Mouse (Mus musculus) limb, embryonic 12.5 days (tissue): ENCODE measurements around the gene Pde4d. TPM values are rescaled to one million over a fixed set of nuclear protein-coding genes. Genes with fewer than 3 reads are reported as not detected.
A peak's percentile ranks its signal among the peaks of the same experiment; 100 is the strongest.

Source experiments
- ATAC-seq: fragments of 200-750 bp; cut with Nextera tagmentation; 2 replicates; pipeline ENCODE4 v1.8.0; 2017; ENCODE audit warnings: low read depth, moderate TSS enrichment; ENCODE audit not compliant: insufficient number of reproducible peaks, insufficient read depth, low FRiP score, low TSS enrichment
- H3K27ac ChIP-seq: fragments of 300-500 bp; sonication (generic); 2 replicates; pipeline ENCODE4 v1.5.1; 2016; ENCODE audit warnings: mild to moderate bottlenecking, moderate library complexity
- H3K27me3 ChIP-seq: fragments of 300-500 bp; sonication (generic); 2 replicates; pipeline ENCODE4 v1.6.1; 2016; ENCODE audit warnings: mild to moderate bottlenecking, moderate library complexity
- H3K36me3 ChIP-seq: fragments of 300-500 bp; sonication (generic); 2 replicates; pipeline ENCODE4 v1.6.1; 2016; ENCODE audit warnings: mild to moderate bottlenecking, moderate library complexity
- H3K4me1 ChIP-seq: fragments of 300-500 bp; sonication (generic); replicated peaks from 2 replicates; pipeline ENCODE4 v1.6.1; 2016
- H3K4me2 ChIP-seq: fragments of 300-500 bp; sonication (generic); 2 replicates; pipeline ENCODE4 v1.6.1; 2016; ENCODE audit warnings: mild to moderate bottlenecking, moderate library complexity
- H3K4me3 ChIP-seq: fragments of 300-500 bp; sonication (generic); replicated peaks from 2 replicates; pipeline ENCODE4 v1.5.1; 2016; ENCODE audit warnings: mild to moderate bottlenecking
- H3K9ac ChIP-seq: fragments of 300-500 bp; sonication (generic); replicated peaks from 2 replicates; pipeline ENCODE4 v1.6.1; 2016; ENCODE audit warnings: mild to moderate bottlenecking, moderate library complexity
- H3K9me3 ChIP-seq: fragments of 300-500 bp; sonication (generic); 2 replicates; pipeline ENCODE4 v1.6.1; 2016; ENCODE audit warnings: mild to moderate bottlenecking, moderate library complexity
- WGBS: fragments of 180-500 bp; shearing (Covaris S2); methylation state at CpG from one replicate; pipeline ENCODE4 v1.1.7; 2016; 5-methylcytosine and 5-hydroxymethylcytosine counted together
- polyA plus RNA-seq: library from polyadenylated mRNA; unstranded; fragments of >200 nt; fragmentation: Nextera tagmentation; extraction: Ambion mirVana; gene quantifications from 2 replicates; pipeline ENCODE4 v1.2.1, GENCODE M21; 2016

Pde4d gene
- polyA plus RNA-seq, 1 experiment from 2014 or later: 23.7 TPM

GRCm38 (mm10) chr13:109837453-109837852, 1387.7 kb downstream of the Pde4d start:
- H3K36me3 ChIP-seq: no peaks in the 10 kb centered on the region
- peak overlapping the region; percentile 21; the same call in 1 of the 2 replicates for H3K4me2 ChIP-seq
- H3K9ac ChIP-seq: no peak overlapping the region
- WGBS: 41% methylated on average over 11 of the region's 11 CpGs
- 0 out of 2 replicates have a peak, but pooled peaks cover 7% of the 10 kb centered on the region for H3K4me1 ChIP-seq
- no peak overlapping the region for H3K4me3 ChIP-seq
- ATAC-seq: no peak
- no peaks in the 10 kb centered on the region for H3K27me3 ChIP-seq
- H3K27ac ChIP-seq: no peak overlapping the region
- H3K9me3 ChIP-seq: no peaks in the 10 kb centered on the region

GRCm38 (mm10) chr13:109837921-109838320, 1388.2 kb downstream of the Pde4d start:
- H3K27me3 ChIP-seq: no peaks in the 10 kb centered on the region
- H3K4me2 ChIP-seq: peak overlapping the region; percentile 21; the same call in 1 of the 2 replicates
- H3K9me3 ChIP-seq: no peaks in the 10 kb centered on the region
- 83% methylated on average over 7 of the region's 7 CpGs for WGBS
- 0 out of 2 replicates have a peak, but pooled peaks cover 7% of the 10 kb centered on the region for H3K4me1 ChIP-seq
- no peak overlapping the region for H3K9ac ChIP-seq
- no peak overlapping the region for H3K27ac ChIP-seq
- no peak overlapping the region for H3K4me3 ChIP-seq
- ATAC-seq: no peak
- H3K36me3 ChIP-seq: no peaks in the 10 kb centered on the region

- no peaks in the 10 kb centered on the region for H3K36me3 ChIP-seq
- no peak for ATAC-seq
- no peaks in the 10 kb centered on the region for H3K27me3 ChIP-seq
- H3K4me3 ChIP-seq: no peak overlapping the region
- H3K4me2 ChIP-seq: no peak overlapping the region
- H3K9ac ChIP-seq: no peak overlapping the region
- no peaks in the 10 kb centered on the region for H3K9me3 ChIP-seq
- 0 out of 2 replicates have a peak, but pooled peaks cover 7% of the 10 kb centered on the region for H3K4me1 ChIP-seq
- 28% methylated on average over 2 of the region's 2 CpGs for WGBS
- H3K27ac ChIP-seq: no peak overlapping the region
Measured at GRCm38 (mm10) chr13:109840251-109840650, 1390.5 kb downstream of the Pde4d start.

GRCm38 (mm10) chr13:109841140-109841822, 1391.5 kb downstream of the Pde4d start:
- no peak for ATAC-seq
- H3K4me2 ChIP-seq: no peak overlapping the region
- H3K27me3 ChIP-seq: no peaks in the 10 kb centered on the region
- no peak overlapping the region for H3K27ac ChIP-seq
- 0 out of 2 replicates have a peak, but pooled peaks cover 7% of the 10 kb centered on the region for H3K4me1 ChIP-seq
- no peak overlapping the region for H3K4me3 ChIP-seq
- no peaks in the 10 kb centered on the region for H3K36me3 ChIP-seq
- WGBS: 85% methylated on average over 2 of the region's 2 CpGs
- H3K9ac ChIP-seq: no peak overlapping the region
- H3K9me3 ChIP-seq: no peaks in the 10 kb centered on the region

GRCm38 (mm10) chr13:109842982-109843381, 1393.2 kb downstream of the Pde4d start:
- H3K36me3 ChIP-seq: no peaks in the 10 kb centered on the region
- H3K9me3 ChIP-seq: no peaks in the 10 kb centered on the region
- no peak overlapping the region for H3K4me3 ChIP-seq
- H3K27me3 ChIP-seq: no peaks in the 10 kb centered on the region
- H3K27ac ChIP-seq: no peak overlapping the region
- H3K4me2 ChIP-seq: no peak overlapping the region
- ATAC-seq: no peak
- WGBS: 97% methylated on average over 2 of the region's 2 CpGs
- no peaks in the 10 kb centered on the region for H3K4me1 ChIP-seq
- no peak overlapping the region for H3K9ac ChIP-seq

GRCm38 (mm10) chr13:109844828-109845227, 1395.1 kb downstream of the Pde4d start:
- no peaks in the 10 kb centered on the region for H3K9me3 ChIP-seq
- H3K4me1 ChIP-seq: no peaks in the 10 kb centered on the region
- H3K27ac ChIP-seq: no peak overlapping the region
- no peak for ATAC-seq
- no peak overlapping the region for H3K9ac ChIP-seq
- no peaks in the 10 kb centered on the region for H3K36me3 ChIP-seq
- no peaks in the 10 kb centered on the region for H3K27me3 ChIP-seq
- H3K4me2 ChIP-seq: no peak overlapping the region
- 87% methylated on average over 6 of the region's 6 CpGs for WGBS
- H3K4me3 ChIP-seq: no peak overlapping the region

GRCm38 (mm10) chr13:109863826-109864225, 1414.1 kb downstream of the Pde4d start:
- Histone ChIP-seq H3K4me2 (no peak overlapping the region), H3K36me3 (no peaks in the 10 kb centered on the region), H3K9me3 (no peaks in the 10 kb centered on the region), H3K4me3 (no peak overlapping the region), H3K9ac (no peak overlapping the region), H3K4me1 (no peaks in the 10 kb centered on the region), H3K27me3 (no peaks in the 10 kb centered on the region), H3K27ac (no peak overlapping the region)
- no peak for ATAC-seq
- 51% methylated on average over 1 of the region's 1 CpGs for WGBS

GRCm38 (mm10) chr13:109864311-109864710, 1414.6 kb downstream of the Pde4d start:
- no peak overlapping the region for H3K27ac ChIP-seq
- ATAC-seq: no peak
- WGBS: 57% methylated on average over 6 of the region's 6 CpGs
- no peak overlapping the region for H3K9ac ChIP-seq
- H3K27me3 ChIP-seq: no peaks in the 10 kb centered on the region
- no peaks in the 10 kb centered on the region for H3K36me3 ChIP-seq
- no peaks in the 10 kb centered on the region for H3K9me3 ChIP-seq
- H3K4me1 ChIP-seq: no peaks in the 10 kb centered on the region
- H3K4me2 ChIP-seq: no peak overlapping the region
- H3K4me3 ChIP-seq: no peak overlapping the region

- ATAC-seq: no peak
- H3K36me3 ChIP-seq: no peaks in the 10 kb centered on the region
- no peak overlapping the region for H3K27ac ChIP-seq
- H3K4me3 ChIP-seq: no peak overlapping the region
- no peaks in the 10 kb centered on the region for H3K9me3 ChIP-seq
- no peak overlapping the region for H3K4me2 ChIP-seq
- H3K27me3 ChIP-seq: no peaks in the 10 kb centered on the region
- 76% methylated on average over 8 of the region's 8 CpGs for WGBS
- no peak overlapping the region for H3K9ac ChIP-seq
- no peaks in the 10 kb centered on the region for H3K4me1 ChIP-seq
Measured at GRCm38 (mm10) chr13:109880392-109880791, 1430.6 kb downstream of the Pde4d start.

- no peak for ATAC-seq
- Histone ChIP-seq H3K27ac (no peak overlapping the region), H3K27me3 (no peaks in the 10 kb centered on the region), H3K4me3 (no peak overlapping the region), H3K36me3 (no peaks in the 10 kb centered on the region), H3K4me1 (no peaks in the 10 kb centered on the region), H3K4me2 (no peak overlapping the region), H3K9ac (no peak overlapping the region), H3K9me3 (no peaks in the 10 kb centered on the region)
- 79% methylated on average over 11 of the region's 11 CpGs for WGBS
Measured at GRCm38 (mm10) chr13:109881161-109881857, 1431.6 kb downstream of the Pde4d start.

GRCm38 (mm10) chr13:109883636-109884035, 1433.9 kb downstream of the Pde4d start:
- 71% methylated on average over 5 of the region's 5 CpGs for WGBS
- Histone ChIP-seq H3K4me2 (no peak overlapping the region), H3K4me1 (no peaks in the 10 kb centered on the region), H3K4me3 (no peak overlapping the region), H3K9me3 (no peaks in the 10 kb centered on the region), H3K27me3 (no peaks in the 10 kb centered on the region), H3K9ac (no peak overlapping the region), H3K36me3 (no peaks in the 10 kb centered on the region), H3K27ac (no peak overlapping the region)
- no peak for ATAC-seq
